Comparison of ENCODE assay signal across 24 mouse cellular contexts in the genomic region with DNA sequence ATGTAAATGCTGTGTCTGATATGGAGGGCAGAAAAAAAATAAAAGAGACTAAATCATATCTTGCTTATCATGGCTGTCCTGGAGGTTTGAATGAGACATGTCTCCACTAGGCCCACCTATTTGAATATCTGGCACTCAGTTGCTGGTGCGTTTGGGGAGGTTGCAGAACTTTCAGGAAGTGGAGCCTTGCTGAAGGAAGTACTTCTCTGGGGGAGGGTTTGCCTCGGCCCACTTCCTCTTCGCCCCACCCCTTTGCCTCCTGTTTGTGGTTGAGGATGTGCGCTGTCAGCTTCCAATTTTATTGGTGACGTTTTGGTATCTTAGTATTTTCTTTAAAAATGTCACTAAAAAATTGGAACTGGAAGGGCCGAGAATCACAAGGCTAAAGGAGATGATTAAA. TPM values are rescaled to one million over a fixed set of nuclear protein-coding genes. Genes with fewer than 3 reads are reported as not detected.
DNase-seq lines count a peak whose midpoint lies in the region; ATAC-seq lines count a peak whose summit lies in the region.
"Had no signal": no experiment of that assay in that cellular context is flagged by ENCODE, and none has a peak within 500 bp of the region (broad histone marks: within the 10 kb centered on the region; RNA-seq: fewer than 3 reads in every experiment).

No protein-coding gene starts in this region.

- no peak overlapping the region for H3K27ac ChIP-seq in limb, embryonic 10.5 days
- H3K27ac ChIP-seq: forebrain, embryonic 15.5 days; heart, embryonic 13.5 days; midbrain, embryonic 15.5 days had no signal

- DNase-seq in lung, postnatal 25 days (ENCODE audit: low spot score): peak; percentile 12
- DNase-seq in lung, adult 18-20 months: no peak
- DNase-seq in thymus, postnatal 25 days: peak; percentile 13
- no peak for DNase-seq in cerebellum, postnatal 14 days
- no peak for DNase-seq in limb, embryonic 10.5 days (ENCODE audit: low spot score)
- DNase-seq in gastrocnemius, postnatal 14 days: no peak
- DNase-seq: adrenal gland, adult 2 months; cerebellum, adult 11 months; cerebellum, postnatal 36 days; heart, postnatal 4 days; kidney, adult 8-10 months; kidney, postnatal 36 days; layer of hippocampus, postnatal 36 days; lung, adult 2 months; right cerebral cortex, postnatal 25 days had no signal

- no peaks in the 10 kb centered on the region for H3K36me3 ChIP-seq in limb, embryonic 10.5 days
- H3K36me3 ChIP-seq: forebrain, embryonic 15.5 days; heart, embryonic 13.5 days; midbrain, embryonic 15.5 days had no signal

- intact Hi-C loops in gastrocnemius, postnatal 14 days (cut with DNase I; ENCODE audit: low total_unique reads): no loop called here

- WGBS in limb, embryonic 10.5 days: 92% methylated on average over 6 of the region's 6 CpGs

- no peak overlapping the region for H3K4me3 ChIP-seq in limb, embryonic 10.5 days
- H3K4me3 ChIP-seq: erythroblast, embryonic 14.5 days; forebrain, embryonic 15.5 days; heart, embryonic 13.5 days; midbrain, embryonic 15.5 days had no signal

- no peaks in the 10 kb centered on the region for H3K4me1 ChIP-seq in limb, embryonic 10.5 days
- H3K4me1 ChIP-seq: forebrain, embryonic 15.5 days; heart, embryonic 13.5 days; midbrain, embryonic 15.5 days had no signal

- H3K9me3 ChIP-seq in limb, embryonic 10.5 days (replicated peaks): no peaks in the 10 kb centered on the region
- H3K9me3 ChIP-seq: forebrain, embryonic 15.5 days; heart, embryonic 13.5 days; midbrain, embryonic 15.5 days had no signal

- H3K27me3 ChIP-seq in limb, embryonic 10.5 days (ENCODE audit: low read depth, poor library complexity, severe bottlenecking): no peaks in the 10 kb centered on the region
- H3K27me3 ChIP-seq: forebrain, embryonic 15.5 days; midbrain, embryonic 15.5 days had no signal

- ATAC-seq in activated CD4-positive, CD25-positive, alpha-beta regulatory T cell, adult 4 months: peak; percentile 79
- peak; percentile 98 for ATAC-seq in megakaryocyte progenitor cell, adult 5-6 weeks (replicated peaks; ENCODE audit: poor library complexity)
- ATAC-seq: forebrain, embryonic 15.5 days; midbrain, embryonic 15.5 days; Patski had no signal

RNA-seq across cellular contexts. Expression of gene Slc38a11, which starts 27.5 kb away (rescaled TPM):
- polyA plus RNA-seq in activated CD4-positive, CD25-positive, alpha-beta regulatory T cell, adult 4 months (2017; shearing (Covaris generic)): not detected
- total RNA-seq in megakaryocyte progenitor cell, adult 5-6 weeks (2015): not detected in 2 replicates
- total RNA-seq in megakaryocyte progenitor cell, adult 5-6 weeks (2017): not detected in 2 replicates
- polyA plus RNA-seq in limb, embryonic 10.5 days (2016; fragmentation: Nextera tagmentation; extraction: Ambion mirVana): not detected in 2 replicates
- total RNA-seq in gastrocnemius, postnatal 14 days (2021): 1 to 10 TPM in 1 of 2 experiments, under 1 TPM in 1; 0.97 to 1.2 TPM
- polyA plus RNA-seq: embryonic facial prominence, embryonic 11.5 days; erythroblast, embryonic 14.5 days; heart, embryonic 13.5 days; liver, adult 2 months; Patski had no signal

Comparison
In these comparisons a context has a peak if more than half of its experiments do, and no peak if none do; other contexts are left out.
1. DNase-seq: peak in lung, postnatal 25 days (single experiment) and thymus, postnatal 25 days (single experiment); none in lung, adult 18-20 months (0 of 2), cerebellum, postnatal 14 days (0 of 2), limb, embryonic 10.5 days (single experiment) and gastrocnemius, postnatal 14 days (single experiment).